Comparison of ENCODE assay signal across 8 mouse cellular contexts in the genomic region with DNA sequence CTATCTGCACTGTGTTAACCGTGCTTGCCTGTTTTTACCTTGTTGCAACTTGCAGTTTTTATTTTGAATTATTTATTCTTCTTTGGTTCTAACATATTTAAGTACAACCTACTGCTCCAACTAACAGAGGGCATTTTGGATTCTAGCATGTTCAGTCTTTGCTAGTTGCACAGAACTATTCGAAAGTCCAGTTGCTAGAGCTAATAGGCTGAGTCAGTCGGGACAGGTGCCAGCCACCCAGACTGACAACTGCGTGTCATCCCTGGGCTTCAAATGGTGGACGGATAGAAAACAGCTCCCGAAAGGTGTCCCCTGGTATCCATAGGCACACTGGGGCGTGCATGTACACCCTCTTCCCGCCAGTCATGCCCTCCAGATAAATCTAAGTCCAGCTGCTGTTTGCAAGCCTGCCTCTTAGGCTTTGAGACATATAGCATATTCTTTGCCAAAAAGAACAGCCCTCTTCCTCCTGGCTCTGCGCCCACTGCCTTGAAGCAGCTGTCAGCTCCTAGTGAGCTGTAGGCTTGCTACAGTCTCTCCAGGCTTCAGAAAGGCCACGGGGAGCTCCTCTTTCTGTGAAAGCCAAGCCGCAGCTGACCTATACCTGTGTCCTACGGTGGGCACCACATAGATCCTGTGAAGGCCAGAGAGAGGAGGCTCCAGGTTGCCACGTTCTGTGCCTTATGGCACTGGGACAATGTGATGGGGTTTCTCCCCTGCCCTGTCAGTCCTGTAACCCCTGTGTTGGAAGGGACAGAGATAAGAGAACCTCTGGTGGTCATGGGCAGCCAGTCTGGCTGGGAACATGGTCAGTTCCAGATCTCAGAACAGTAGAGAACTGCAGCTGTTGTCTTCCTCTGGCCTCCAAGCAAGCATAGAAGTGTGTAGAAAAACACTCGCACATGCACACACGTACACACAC.
DNase-seq lines count a peak whose midpoint lies in the region; ATAC-seq lines count a peak whose summit lies in the region.

No protein-coding gene starts in this region.

- no peak overlapping the region for H3K27ac ChIP-seq in forebrain, embryonic 15.5 days (replicated peaks)
- H3K27ac ChIP-seq in forebrain, embryonic 11.5 days (ENCODE audit: low read depth, low read length): no peak overlapping the region

- DNase-seq in forebrain, embryonic 11.5 days (ENCODE audit: low spot score): no peak
- peak; percentile 52 for DNase-seq in urinary bladder, postnatal 14 days (ENCODE audit: low spot score)
- no peak for DNase-seq in urinary bladder, postnatal 25 days (ENCODE audit: low spot score)
- DNase-seq in layer of hippocampus, adult 18-20 months (ENCODE audit: low spot score in 2 of 2): peak; percentile 40 to 75
- DNase-seq in ovary, adult 18-20 months (ENCODE audit: low spot score): peak; percentile 10
- no peak for DNase-seq in thymus, postnatal 10 days (ENCODE audit: low spot score in 2 of 2)
- no peak for DNase-seq in spleen, postnatal 36 days (ENCODE audit: low spot score in 2 of 2)

- H3K9ac ChIP-seq in forebrain, embryonic 15.5 days (replicated peaks): no peak overlapping the region
- H3K9ac ChIP-seq in forebrain, embryonic 11.5 days (ENCODE audit: low read length): no peak overlapping the region

- no peak overlapping the region for H3K4me3 ChIP-seq in forebrain, embryonic 15.5 days
- H3K4me3 ChIP-seq in forebrain, embryonic 11.5 days (ENCODE audit: low read depth, low read length): no peak overlapping the region

- peaks cover 9% of the 10 kb centered on the region for H3K4me1 ChIP-seq in forebrain, embryonic 15.5 days
- no peaks in the 10 kb centered on the region for H3K4me1 ChIP-seq in forebrain, embryonic 11.5 days (replicated peaks; ENCODE audit: control insufficient read depth, insufficient read depth, low read length)

- H3K9me3 ChIP-seq in forebrain, embryonic 15.5 days: no peaks in the 10 kb centered on the region
- H3K9me3 ChIP-seq in forebrain, embryonic 11.5 days (ENCODE audit: control insufficient read depth, low read length): no peaks in the 10 kb centered on the region

- H3K4me2 ChIP-seq in forebrain, embryonic 15.5 days (replicated peaks): no peak overlapping the region
- H3K4me2 ChIP-seq in forebrain, embryonic 11.5 days (ENCODE audit: low read depth, low read length, severe bottlenecking): no peak overlapping the region

- WGBS in forebrain, embryonic 15.5 days: 71% methylated on average over 15 of the region's 15 CpGs
- WGBS in forebrain, embryonic 11.5 days: 92% methylated on average over 15 of the region's 15 CpGs

- no peaks in the 10 kb centered on the region for H3K27me3 ChIP-seq in forebrain, embryonic 15.5 days
- no peaks in the 10 kb centered on the region for H3K27me3 ChIP-seq in forebrain, embryonic 11.5 days (ENCODE audit: control insufficient read depth, insufficient read depth, low read length)

- peak; percentile 93 for ATAC-seq in forebrain, embryonic 15.5 days (replicated peaks)
- no peak for ATAC-seq in forebrain, embryonic 11.5 days (replicated peaks; ENCODE audit: low FRiP score)

- no peaks in the 10 kb centered on the region for H3K36me3 ChIP-seq in forebrain, embryonic 15.5 days
- no peaks in the 10 kb centered on the region for H3K36me3 ChIP-seq in forebrain, embryonic 11.5 days (ENCODE audit: control insufficient read depth, insufficient read depth, low read length)

Comparison
In these comparisons a context has a peak if more than half of its experiments do, and no peak if none do; other contexts are left out.
1. DNase-seq: peak in urinary bladder, postnatal 14 days (single experiment), layer of hippocampus, adult 18-20 months (2 of 2) and ovary, adult 18-20 months (single experiment); none in forebrain, embryonic 11.5 days (single experiment), urinary bladder, postnatal 25 days (single experiment), thymus, postnatal 10 days (0 of 2) and spleen, postnatal 36 days (0 of 2).